Mouse (Mus musculus): ENCODE measurements around the gene Ate1.

Gene Ate1

DNA sequence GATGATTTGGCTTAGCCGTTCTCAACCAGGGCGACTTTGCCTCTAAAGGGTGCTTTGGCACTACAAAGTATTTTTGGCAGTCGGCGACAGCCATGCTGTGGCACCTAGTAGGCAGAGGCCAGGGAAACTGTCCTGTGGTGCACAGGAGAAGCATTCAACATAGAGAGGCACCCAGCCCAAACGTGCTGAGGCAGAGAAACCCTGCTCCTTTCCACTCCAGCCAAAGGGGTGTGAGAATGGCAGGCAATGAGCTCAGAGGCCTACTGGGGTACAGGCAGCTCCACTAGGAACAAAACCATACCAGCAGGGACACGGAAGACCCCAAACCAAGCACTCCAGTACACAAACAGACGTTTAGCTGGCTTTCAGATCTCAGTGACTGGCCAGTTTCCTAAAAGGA lies 20.0 kb upstream of the Ate1 start:
- TF ChIP-seq GATA4 (IDR thresholded peaks at IDR 0.05; ENCODE audit: insufficient replicate concordance, low read length) = no peak

DNA sequence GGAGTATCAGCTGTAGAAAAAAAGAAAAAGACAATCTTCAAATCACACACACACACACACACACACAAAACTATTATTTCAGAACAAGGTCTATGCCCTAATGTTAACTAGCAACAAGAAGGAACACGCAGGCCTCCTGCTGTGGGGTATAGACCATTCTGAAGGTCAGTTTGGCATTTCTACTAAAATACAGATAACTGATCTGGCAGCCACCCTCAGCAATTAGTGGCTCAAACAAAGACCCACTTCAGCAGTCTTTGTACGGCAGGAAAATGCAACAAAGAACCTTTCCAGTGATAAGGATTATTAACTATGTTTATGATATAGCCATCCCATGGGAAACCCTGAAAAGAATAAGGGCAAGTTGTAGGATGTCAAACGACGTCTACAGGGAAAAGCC lies 16.9 kb upstream of the Ate1 start:
- no peak for TF ChIP-seq GATA4 (IDR thresholded peaks at IDR 0.05; ENCODE audit: insufficient replicate concordance, low read length)

GRCm38 (mm10) chr7:130535174-130535573 lies 15.0 kb upstream of the Ate1 start:
- no peak for TF ChIP-seq GATA4 (IDR thresholded peaks at IDR 0.05; ENCODE audit: insufficient replicate concordance, low read length)

DNA sequence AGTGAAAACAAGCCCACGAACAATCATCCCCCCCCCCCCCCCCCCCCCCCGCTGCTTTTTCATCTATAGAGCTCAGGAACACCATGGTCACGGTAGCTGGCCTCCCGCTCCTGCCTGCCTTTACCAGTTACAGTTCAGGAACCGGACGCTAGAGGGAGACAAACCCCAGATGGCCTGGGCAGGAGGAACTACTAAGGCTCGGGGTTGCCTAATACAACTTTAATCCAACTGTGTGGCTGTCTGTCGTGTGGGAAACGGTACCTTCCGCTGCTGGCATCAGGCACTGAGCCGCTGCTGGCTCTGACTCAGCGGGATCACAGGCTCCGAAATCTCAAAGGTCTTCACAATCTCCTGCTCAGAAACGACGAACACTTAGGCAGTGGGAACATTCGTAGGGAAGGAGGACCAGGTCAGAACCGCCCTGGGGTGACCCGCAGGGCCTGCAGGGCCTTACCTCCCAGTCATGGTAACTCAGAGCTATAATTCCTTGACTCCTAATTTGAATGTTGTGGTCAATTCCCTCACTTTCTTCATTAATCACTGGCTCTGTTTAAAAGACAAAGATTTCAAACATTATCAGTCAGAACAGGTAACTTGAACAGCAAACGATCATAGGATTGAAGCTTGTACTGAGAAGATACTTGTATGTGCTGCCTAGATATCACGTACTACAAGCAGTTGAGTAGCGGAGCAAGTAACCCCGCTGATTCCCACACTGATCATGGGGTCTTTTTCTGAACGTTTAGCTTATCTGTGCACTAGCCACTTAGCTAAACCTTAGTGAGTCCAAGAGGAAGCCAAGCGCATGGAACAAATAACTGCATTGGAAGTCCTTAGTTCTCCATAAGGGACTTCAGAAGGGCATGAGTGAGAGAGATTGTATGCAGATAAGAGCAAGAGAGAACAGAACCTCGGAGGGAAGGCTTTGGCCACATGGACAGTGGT lies 13.4 kb upstream of the Ate1 start:
- peak; percentile 46; the same call in 1 of the 2 replicates for TF ChIP-seq GATA4 (IDR thresholded peaks at IDR 0.05; ENCODE audit: insufficient replicate concordance, low read length)

DNA sequence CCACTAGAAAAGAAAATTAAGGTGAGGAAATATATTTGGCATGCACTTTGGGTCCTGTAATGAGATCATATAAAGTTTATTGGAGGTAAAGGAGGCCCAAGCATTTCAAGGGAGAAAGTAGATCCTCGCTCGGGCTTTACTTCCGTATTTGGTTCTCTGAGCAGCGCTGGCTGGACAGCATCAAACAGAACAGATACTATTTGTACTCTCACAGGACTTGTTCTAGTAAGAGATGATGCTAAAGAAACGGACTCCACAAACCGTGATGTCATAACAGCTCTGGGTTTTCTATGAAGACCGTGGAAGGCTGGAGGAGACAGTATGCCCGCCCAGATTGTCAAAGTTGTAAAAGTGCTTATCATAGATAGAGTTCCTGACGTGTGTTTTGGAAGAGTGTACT lies 7.1 kb upstream of the Ate1 start:
- TF ChIP-seq GATA4 (IDR thresholded peaks at IDR 0.05; ENCODE audit: insufficient replicate concordance, low read length) = no peak

- TF ChIP-seq GATA4 (IDR thresholded peaks at IDR 0.05; ENCODE audit: insufficient replicate concordance, low read length) = no peak
Measured at GRCm38 (mm10) chr7:130523451-130523850, 3.3 kb upstream of the Ate1 start.

GRCm38 (mm10) chr7:130520812-130521422 lies 748 bp upstream of the Ate1 start:
- no peak for TF ChIP-seq GATA4 (IDR thresholded peaks at IDR 0.05; ENCODE audit: insufficient replicate concordance, low read length)

GRCm38 (mm10) chr7:130519096-130520048 lies 797 bp downstream of the Ate1 start:
- TF ChIP-seq GATA4 (IDR thresholded peaks at IDR 0.05; ENCODE audit: insufficient replicate concordance, low read length) = no peak

- no peak for TF ChIP-seq GATA4 (IDR thresholded peaks at IDR 0.05; ENCODE audit: insufficient replicate concordance, low read length)
Measured at GRCm38 (mm10) chr7:130518213-130519095, 1.7 kb downstream of the Ate1 start.

DNA sequence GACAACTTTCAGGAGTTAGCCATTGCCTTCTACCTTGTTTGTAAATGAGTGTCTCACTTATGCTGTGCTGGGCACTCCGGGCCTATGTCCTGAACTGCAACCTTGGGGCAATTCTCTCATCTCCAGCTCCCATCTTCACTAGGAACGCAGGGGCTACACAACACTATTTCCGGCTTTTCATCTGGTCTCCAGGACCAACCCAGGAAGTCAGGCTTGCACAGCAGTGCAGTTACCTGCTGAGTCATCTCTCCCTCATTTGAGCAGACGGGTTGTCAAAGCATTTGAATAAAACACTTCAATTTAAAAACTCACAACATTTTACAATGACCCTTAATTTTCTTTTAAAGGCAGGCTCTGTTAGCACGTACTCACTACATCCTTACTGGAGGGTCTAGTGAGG lies 9.9 kb downstream of the Ate1 start:
- no peak for TF ChIP-seq GATA4 (IDR thresholded peaks at IDR 0.05; ENCODE audit: insufficient replicate concordance, low read length)

DNA sequence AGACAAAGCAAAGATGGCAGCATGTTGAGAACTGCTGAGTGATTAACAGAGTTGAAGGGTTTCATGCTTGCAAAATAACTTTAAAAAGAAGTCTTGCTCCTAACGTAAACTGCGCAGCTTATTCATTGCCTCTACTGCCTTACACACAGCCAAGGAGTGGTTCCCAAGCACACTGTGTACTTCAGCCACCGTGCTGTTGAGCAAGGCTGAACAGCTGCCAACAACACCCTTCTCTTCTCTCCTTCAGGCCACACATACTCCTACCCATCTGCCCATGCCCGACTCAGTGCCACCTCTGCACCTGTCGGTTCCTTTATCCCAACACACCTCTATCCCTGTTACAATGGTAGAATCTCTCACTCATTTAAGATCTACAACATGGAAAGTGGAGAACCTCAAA lies 17.2 kb downstream of the Ate1 start:
- TF ChIP-seq GATA4 (IDR thresholded peaks at IDR 0.05; ENCODE audit: insufficient replicate concordance, low read length) = no peak

- TF ChIP-seq GATA4 (IDR thresholded peaks at IDR 0.05; ENCODE audit: insufficient replicate concordance, low read length) = no peak
Measured at GRCm38 (mm10) chr7:130501499-130501898, 18.7 kb downstream of the Ate1 start.

DNA sequence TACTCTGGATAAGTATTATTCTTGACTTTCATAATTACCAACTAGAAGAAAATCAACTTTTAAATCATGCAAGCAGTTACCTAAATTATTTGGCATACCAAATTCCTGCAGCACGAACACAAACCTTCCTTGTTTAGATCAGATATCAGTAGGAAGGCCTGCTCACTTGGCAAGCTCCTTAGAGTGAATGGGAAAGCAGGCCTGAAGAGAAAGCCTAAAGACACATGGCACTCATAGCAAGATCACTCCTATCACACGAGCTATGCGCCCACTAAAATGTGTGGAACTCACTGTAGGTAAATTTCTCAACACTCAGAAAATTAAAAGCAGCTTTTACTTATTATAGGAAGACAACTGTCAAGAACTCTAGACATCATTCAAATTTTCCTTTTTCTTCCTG lies 26.8 kb downstream of the Ate1 start:
- TF ChIP-seq GATA4 (IDR thresholded peaks at IDR 0.05; ENCODE audit: insufficient replicate concordance, low read length) = no peak

DNA sequence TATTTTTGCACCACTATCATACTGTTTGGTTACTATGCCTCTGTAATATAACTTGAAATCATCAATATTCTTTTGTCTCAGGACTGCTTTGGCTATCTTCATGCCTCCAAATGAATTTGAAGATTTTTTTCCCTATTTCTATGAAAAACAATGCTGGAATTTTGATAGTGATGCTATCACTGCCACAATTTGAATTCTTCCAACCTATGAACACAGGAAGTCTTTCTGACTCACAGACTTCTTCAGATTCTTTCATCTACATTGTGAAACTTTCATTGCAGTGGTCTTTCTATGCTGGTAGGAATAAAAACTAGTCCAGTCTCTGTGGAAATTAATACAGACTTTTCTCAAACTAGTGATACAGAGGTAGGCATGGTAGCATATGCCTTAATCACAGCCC lies 28.1 kb downstream of the Ate1 start:
- TF ChIP-seq GATA4 (IDR thresholded peaks at IDR 0.05; ENCODE audit: insufficient replicate concordance, low read length) = no peak

Data from liver, adult (tissue).